Mouse (Mus musculus) gastrocnemius, adult 2 months (tissue): Measurements from ENCODE around the gene Dnajc2. TPM values are rescaled to one million over a fixed set of nuclear protein-coding genes. Genes with fewer than 3 reads are reported as not detected.

Source experiments
- DNase-seq: peaks from one replicate; pipeline ENCODE4 v3.0.0; 2022
- H3K27ac ChIP-seq: fragments of 200-600 bp; 2 replicates; pipeline ENCODE4 v1.8.1; 2022; ENCODE audit warnings: mild to moderate bottlenecking
- H3K4me3 ChIP-seq: fragments of 200-600 bp; 2 replicates; pipeline ENCODE4 v1.8.1; 2022; ENCODE audit warnings: mild to moderate bottlenecking, moderate library complexity
- CTCF ChIP-seq: fragments of 200-600 bp; IDR thresholded peaks from 2 replicates; pipeline ENCODE4 v1.8.1; 2022; ENCODE audit warnings: antibody characterized with exemption, mild to moderate bottlenecking, moderate library complexity
- intact Hi-C: fragments of 180-260 bp; cut with DNase I; formaldehyde crosslinking; loops from one replicate; pipeline ENCODE4 v1.15.1; 2025
- total RNA-seq, 2 experiments: library from RNA; stranded (reverse); gene quantifications; 2 replicates each; pipeline ENCODE4 v1.2.3; 2021

Dnajc2 gene
- total RNA-seq, 2 experiments from 2014 or later, result 21.4 to 24.7 TPM

DNA sequence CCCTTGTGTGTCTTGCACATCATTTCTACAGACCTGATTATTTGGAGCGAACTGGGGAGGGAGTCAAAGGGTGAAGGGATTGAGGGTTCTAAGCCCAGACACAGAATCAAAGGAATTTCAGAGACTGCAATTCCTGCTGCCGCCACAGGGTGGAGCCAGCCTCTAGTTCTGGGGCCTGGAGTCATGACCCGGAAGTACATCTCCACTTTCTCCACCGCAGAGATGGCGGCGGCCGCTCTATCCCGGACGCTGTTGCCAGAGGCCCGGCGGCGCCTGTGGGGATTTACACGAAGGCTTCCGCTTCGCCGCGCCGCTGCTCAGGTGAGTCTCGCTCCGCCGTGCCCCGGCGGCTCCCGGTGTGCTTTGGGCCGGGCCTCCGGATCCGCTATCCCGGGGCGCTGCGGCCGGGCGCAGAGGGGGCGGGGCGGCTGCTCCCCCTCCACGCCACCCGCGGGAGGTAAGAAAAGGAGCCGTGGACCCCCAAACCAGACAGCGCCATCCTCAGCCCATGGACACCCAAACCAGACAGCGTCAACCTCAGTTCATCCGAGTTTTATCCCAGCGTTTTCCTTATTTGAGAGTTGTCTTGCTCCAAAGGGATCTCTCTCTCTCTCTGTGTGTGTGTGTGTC is 48.0 kb downstream of the Dnajc2 start, which contains the start of gene Pmpcb:
Gene Pmpcb, plus strand, starts transcription at position 186 of the 630 bp plus-strand sequence.
- Histone ChIP-seq H3K27ac (peak within 1 kb of the TSS; percentile 95), H3K4me3 (peak within 1 kb of the TSS; percentile 92)
- intact Hi-C loops, result loop anchor here (1.0 to 2.0 kb wide), 3 partner anchors 36 to 78 kb away; partner anchors contain the start of gene Napepld
- peak; percentile 88 for DNase-seq
- TF ChIP-seq CTCF, result peak; percentile 98

GRCm38 (mm10) chr5:21736046-21736445 is 49.0 kb downstream of the Dnajc2 start:
- TF ChIP-seq CTCF, result no peak
- intact Hi-C loops, result loop anchor here (1.0 to 2.0 kb wide), 3 partner anchors 35 to 77 kb away; partner anchors contain the start of gene Napepld
- no peak overlapping the region for H3K4me3 ChIP-seq
- DNase-seq, result no peak
- H3K27ac ChIP-seq, result no peak overlapping the region

GRCm38 (mm10) chr5:21735584-21735983 is 49.5 kb downstream of the Dnajc2 start:
- H3K27ac ChIP-seq, result peak overlapping the region; percentile 35; the same call in 1 of the 2 replicates
- peak; percentile 69 for TF ChIP-seq CTCF
- peak; percentile 83 for DNase-seq
- intact Hi-C loops, result no loop called here
- H3K4me3 ChIP-seq, result peak overlapping the region; percentile 60

DNA sequence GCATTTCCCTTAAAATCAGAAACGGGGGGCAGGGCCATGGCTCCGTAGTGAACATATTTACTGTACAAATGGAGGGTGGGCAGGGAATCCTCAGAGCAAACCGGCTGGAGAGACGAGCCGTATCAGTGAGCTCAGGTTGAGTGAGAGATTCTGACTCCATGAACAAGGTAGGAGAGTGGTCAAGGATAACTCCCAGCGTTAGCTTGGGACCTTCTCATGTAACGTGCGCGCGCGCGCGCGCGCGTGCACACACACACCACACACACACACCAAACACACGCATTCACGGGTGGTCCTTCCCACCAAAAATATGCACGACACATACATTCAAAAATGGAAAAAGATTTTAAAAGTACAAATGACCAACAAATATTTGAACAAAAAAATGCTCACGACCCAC is 50.0 kb downstream of the Dnajc2 start:
- TF ChIP-seq CTCF, result no peak
- intact Hi-C loops, result no loop called here
- DNase-seq, result no peak
- H3K27ac ChIP-seq, result peak overlapping the region; percentile 35; the same call in 1 of the 2 replicates
- H3K4me3 ChIP-seq, result peak overlapping the region; percentile 60

DNA sequence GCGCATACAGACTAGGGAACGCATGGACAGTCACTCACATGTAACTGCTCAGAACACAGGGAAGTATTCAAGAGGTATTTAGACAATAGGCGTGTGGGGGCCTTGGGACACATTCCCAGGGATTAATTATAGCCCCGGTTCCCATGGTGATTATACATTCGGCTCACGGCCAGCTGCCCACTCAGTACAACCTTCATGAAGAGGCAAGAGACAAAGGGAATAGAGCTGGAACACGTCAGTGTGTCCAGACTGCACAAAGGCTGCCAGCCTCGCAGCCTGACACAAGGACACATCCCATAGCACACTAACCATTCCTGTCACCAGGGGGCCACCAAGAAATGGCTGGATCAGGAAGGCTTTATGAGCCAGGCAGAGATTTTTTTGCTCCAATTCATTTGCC is 52.1 kb downstream of the Dnajc2 start:
- DNase-seq, result peak; percentile 36
- Histone ChIP-seq H3K27ac (no peak overlapping the region), H3K4me3 (no peak overlapping the region)
- intact Hi-C loops, result no loop called here
- TF ChIP-seq CTCF, result peak; percentile 58

DNA sequence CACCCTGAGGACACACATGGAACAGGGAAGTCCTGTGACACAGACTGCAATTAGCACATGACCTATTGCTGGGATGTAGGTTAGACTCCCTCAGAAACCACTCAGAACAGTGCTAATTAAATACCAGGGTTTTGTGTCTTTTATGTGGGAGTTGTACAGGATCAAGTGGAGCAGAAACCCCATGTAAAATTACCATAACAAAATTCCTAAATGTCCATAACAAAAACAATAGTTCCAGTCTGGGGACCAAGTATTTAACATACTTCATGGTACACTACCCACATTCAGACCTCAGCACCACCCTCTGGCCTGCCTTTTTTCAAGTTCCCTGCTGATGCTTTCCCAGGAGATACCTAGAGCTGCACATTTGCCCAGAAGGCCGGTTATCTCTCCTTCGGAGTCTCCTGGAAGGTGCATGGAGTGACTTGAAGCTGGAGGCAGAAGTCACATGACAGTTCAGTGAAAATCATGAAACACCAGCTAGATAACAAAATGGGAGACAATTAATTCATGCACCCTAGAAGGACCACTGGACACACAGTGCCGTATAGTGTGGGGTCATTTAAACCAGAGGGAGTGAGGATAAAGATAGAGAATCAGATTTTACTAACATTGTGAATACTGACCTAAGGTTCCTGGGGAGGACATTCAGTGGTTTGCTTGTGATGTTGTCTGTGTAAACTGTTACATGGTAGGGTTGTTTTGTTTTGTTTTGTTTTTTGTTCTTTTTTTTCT is 52.7 kb downstream of the Dnajc2 start:
- no peak for TF ChIP-seq CTCF

GRCm38 (mm10) chr5:21729107-21729506 is 55.9 kb downstream of the Dnajc2 start:
- intact Hi-C loops, result no loop called here
- H3K4me3 ChIP-seq, result no peak overlapping the region
- TF ChIP-seq CTCF, result no peak
- H3K27ac ChIP-seq, result no peak overlapping the region
- DNase-seq, result no peak

More for the DNA sequence above, 52.7 kb downstream of the Dnajc2 start:
- no peak for DNase-seq
- H3K4me3 ChIP-seq, result no peak overlapping the region
- intact Hi-C loops, result no loop called here
- H3K27ac ChIP-seq, result no peak overlapping the region

- Histone ChIP-seq H3K27ac (no peak overlapping the region), H3K4me3 (no peak overlapping the region)
- no peak for DNase-seq
- TF ChIP-seq CTCF, result no peak
- intact Hi-C loops, result no loop called here
Observed at GRCm38 (mm10) chr5:21724872-21725271, 60.2 kb downstream of the Dnajc2 start.

- TF ChIP-seq CTCF, result no peak
- intact Hi-C loops, result no loop called here
- no peak for DNase-seq
- H3K27ac ChIP-seq, result no peak overlapping the region
- no peak overlapping the region for H3K4me3 ChIP-seq
Observed at GRCm38 (mm10) chr5:21724427-21724826, 60.6 kb downstream of the Dnajc2 start.

DNA sequence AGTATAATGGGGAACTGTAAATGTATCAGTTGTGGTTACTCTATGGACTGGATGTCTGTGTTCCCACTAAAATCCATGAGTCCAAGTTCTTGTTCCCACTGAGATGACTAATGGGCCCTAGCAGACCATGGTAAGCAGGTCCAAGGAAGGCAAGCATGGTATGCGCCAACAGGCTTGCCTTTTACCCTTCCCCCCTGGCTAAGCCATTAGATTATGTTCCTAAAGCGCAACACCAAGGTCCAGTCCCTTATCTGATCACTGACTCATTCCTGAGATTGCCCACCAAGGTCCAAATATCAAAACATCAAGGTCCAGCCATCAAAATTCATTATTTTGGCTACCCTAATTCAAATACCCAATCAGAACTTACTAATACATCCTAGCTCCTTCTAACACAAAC is 65.8 kb downstream of the Dnajc2 start:
- intact Hi-C loops, result no loop called here
- no peak for DNase-seq
- TF ChIP-seq CTCF, result no peak
- H3K27ac ChIP-seq, result no peak overlapping the region
- H3K4me3 ChIP-seq, result no peak overlapping the region

DNA sequence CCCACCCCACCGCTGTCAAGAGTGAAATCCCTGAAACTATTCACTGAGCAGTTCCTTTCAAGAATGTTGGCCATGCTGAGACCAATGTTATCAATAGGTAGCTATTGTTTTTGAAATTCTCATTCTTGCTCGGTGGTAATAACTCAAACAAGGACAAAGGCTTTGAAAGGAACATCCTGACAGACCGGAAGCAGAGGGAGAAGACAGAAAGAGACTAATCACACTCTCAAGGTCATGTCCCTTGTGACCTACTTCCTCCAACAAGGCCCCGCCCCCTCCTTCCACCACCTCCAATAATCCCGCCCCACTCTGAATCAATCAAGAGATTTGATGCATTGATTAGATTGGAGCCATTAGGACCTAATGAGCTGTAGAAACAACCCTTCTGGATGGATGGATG is 66.5 kb downstream of the Dnajc2 start:
- no peak overlapping the region for H3K4me3 ChIP-seq
- TF ChIP-seq CTCF, result no peak
- DNase-seq, result no peak
- no peak overlapping the region for H3K27ac ChIP-seq
- intact Hi-C loops, result no loop called here

DNA sequence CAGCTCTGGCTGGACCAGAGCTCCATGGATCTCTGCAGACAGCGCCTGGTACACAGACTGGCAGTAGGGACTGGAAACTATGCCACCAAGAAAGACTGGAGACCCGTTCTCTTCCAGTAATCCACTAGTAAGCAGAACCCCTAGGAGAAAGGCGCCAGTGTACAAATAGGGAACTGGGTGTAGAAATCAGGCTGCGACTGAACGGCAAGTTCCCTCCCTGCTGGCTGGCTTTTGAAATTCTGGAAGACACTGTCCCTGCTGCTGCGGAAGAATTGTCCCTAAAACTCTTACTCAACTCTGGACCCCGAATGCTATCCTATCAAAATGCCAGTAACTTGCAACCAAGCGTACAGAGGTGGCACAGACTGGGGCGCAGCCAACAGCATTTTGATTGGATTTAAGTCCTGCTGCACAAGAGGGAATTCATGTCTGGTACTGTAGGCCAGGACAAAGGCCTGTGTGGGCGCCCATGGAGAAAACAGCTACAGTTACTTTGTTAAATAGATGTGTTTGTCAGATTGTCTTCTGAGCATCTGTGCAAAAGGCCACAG is 67.8 kb downstream of the Dnajc2 start:
- no peak overlapping the region for H3K4me3 ChIP-seq
- no peak for TF ChIP-seq CTCF
- intact Hi-C loops, result no loop called here
- no peak for DNase-seq
- H3K27ac ChIP-seq, result no peak overlapping the region

DNA sequence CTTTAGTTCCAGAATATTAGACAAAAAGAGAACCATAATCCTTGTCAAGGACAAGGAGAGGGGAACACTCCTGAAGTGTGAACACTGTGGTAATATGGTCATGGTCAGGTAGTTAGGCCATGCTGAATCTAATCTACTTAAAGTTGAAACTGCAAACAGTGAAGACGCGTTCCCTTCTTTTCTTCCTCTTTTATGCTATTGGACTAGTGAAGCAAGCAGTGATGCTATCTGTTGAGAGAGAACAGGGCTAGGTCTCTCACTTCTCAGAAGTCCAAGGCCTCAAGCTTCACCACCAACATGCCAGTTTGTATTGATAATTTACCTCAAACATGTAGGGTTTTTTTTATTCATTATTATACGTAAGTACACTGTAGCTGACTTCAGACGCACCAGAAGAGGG is 70.6 kb downstream of the Dnajc2 start:
- intact Hi-C loops, result no loop called here
- no peak for TF ChIP-seq CTCF
- H3K4me3 ChIP-seq, result no peak overlapping the region

More for the DNA sequence above, 70.6 kb downstream of the Dnajc2 start:
- DNase-seq, result no peak
- no peak overlapping the region for H3K27ac ChIP-seq
